Mouse (Mus musculus): ENCODE results near the gene Taok3. TPM values are rescaled to one million over a fixed set of nuclear protein-coding genes. Genes with fewer than 3 reads are reported as not detected.
A peak's percentile ranks its signal among the peaks of the same experiment; 100 is the strongest.
"Not testable (repeated sequence)": the region's sequence is repeated elsewhere in the genome, so short reads cannot be mapped to it uniquely, and the experiment has no call there.

The Taok3 gene
- total RNA-seq, 2 experiments from 2014 or later = 59.1 to 61.8 TPM

DNA sequence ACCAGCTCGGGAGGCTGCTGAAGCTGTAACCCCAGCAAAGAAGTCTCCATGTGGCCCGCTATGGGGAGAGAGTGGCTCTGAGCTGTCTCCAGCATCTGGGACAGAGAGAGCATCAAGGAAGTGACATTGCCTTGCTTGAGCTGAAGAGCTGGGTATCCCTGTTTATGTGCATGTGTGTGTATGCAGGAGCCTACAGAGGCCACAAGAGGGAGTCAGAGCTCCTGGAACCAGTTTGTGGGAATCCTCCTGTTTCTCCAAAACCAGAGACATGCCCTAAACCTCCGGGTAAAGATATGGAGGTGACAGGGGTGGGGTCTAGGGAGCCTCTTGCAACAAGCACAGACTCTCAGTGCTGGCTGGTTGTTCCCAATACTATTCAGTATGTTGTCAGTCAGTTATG lies 171.4 kb downstream of the Taok3 start:
- no peak for DNase-seq (ENCODE audit: low spot score in 2 of 2)

DNA sequence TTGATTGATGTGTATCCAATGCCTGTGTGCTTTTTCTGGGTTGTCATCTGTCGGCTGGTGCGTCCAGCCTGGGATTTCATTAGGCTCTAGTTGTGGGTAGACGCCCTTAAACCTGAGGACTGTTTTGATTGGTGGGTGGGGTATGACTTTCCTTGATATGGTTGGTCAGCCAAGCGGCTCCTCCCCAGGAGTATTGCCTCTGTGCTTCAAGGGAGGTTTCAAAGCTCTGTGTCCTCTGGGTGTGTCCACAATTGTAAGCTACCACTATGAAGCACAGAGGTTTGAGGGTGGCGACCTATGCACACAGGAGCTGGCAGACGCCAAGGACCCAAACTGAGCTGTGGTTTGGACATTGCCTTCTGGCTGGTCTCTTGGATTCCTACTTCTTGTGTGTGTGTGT lies 172.6 kb downstream of the Taok3 start:
- DNase-seq (ENCODE audit: low spot score in 2 of 2) = no peak

DNA sequence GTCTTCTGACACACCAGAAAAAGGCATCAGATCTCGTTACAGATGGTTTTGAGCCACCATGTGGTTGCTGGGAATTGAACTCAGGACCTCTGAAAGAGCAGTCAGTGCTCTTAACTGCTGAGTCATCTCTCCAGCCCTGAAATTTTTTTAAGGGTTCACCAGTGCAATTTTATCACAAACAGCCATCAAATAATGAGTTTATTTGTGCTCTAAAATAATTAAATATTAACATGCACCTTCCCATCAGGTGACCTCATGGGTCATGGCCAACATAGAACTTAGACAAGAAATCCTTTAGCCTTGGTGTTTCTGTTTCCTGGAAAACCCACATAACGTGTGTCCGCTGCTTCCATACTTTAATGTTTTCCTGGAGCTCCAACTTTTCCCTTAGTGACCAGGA lies 173.8 kb downstream of the Taok3 start:
- DNase-seq (ENCODE audit: low spot score in 2 of 2) = not testable (repeated sequence)

DNA sequence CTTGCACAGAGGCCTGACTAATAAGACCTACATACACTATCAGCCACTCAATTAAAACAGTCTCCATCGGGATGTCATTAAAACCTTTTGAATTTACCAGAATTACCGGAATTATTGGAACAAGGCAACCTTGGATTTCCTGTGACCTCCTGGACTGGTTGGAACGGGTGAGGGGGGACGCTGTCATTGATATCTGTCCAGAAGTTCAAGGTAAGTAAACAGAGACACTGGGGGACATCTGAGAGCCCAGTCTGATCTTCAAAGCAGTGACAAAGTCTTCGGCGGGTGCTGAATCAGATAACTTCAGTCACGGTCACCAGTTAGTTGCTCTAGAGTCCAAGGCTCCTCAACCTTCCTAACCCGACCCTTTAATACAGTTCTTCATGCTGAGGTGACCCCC lies 175.1 kb downstream of the Taok3 start:
- DNase-seq (ENCODE audit: low spot score in 2 of 2) = no peak

DNA sequence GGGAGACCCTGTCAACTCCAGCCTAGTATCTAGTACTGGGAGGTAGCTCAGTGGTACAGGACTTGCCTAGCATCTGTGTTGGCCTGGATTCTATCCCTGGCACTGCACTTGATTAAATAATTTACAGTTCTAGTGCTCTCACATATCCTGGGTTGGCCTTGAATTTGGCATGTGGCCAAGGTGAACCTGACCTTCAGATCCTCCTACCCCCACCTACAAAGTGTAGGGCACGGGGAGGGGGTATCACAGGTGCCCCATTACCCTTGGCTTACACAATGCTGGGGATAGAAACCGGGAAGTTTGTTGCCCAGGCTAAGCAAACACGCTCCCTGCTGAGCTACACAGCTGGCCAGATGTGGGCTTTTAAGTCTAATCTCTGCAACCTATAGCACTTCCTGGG lies 183.0 kb downstream of the Taok3 start:
- no peak for DNase-seq (ENCODE audit: low spot score in 2 of 2)

DNA sequence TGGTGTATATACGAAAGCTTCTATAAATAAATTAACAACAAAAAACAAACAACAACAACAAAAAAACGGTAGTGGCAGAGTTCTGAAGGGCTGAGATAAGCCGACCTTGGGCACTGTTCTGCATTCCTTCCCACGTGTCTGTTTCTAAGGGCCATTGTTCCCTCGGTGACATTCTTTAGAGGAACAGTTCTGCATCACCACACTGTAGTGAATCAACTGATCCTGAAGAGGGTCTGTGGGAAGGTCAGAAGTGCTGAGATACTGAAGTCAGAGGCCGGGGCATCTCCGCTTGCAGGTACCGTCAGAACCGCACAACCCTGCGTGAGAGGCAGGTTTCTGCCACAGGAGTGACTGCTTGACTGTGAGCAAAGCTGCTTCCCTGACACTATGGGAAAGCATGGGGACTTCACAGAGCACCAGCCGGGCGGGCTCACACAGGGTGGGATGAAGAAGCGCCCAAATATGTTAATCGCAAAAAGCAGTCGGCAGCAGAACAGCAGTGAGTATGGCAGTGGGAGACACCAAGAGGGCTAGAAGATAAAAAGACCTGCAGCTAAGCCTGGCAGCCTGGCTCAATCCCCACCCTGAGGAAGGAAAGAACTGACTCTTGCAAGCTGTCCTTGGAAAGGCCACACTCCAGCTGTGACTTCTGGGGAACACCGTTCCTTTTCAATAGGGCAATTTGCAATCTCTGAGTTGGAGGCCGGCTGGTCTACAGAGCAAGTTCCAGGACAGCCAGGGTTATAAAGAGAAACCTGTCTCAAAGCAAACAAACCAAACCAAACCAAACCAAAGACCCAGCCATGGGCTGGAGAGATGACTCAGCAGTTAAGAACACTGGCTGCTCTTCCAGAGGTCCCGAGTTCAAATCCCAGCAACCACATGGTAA lies 184.0 kb downstream of the Taok3 start:
- DNase-seq (ENCODE audit: low spot score in 2 of 2) = no peak

DNA sequence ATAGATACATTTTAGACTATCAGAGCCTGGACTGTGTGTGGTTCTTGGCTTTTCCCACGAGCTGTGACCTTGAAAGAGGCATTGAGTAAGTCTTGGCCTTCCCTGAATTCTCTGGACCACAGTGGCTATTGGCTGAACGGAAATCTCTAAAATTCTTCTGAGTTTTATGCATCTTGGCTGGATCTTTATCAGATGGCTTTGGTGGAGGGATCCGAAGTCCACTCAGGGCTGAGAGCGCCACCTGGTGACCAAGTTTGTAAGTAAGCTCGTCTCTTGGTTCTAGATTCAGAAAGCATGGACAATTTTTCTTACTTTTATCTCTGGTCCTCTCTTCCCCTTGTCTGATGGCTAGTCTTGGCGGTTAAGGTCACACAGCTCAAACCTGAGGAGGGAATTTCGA lies 185.0 kb downstream of the Taok3 start:
- DNase-seq (ENCODE audit: low spot score in 2 of 2) = peak; percentile 28 to 86

DNA sequence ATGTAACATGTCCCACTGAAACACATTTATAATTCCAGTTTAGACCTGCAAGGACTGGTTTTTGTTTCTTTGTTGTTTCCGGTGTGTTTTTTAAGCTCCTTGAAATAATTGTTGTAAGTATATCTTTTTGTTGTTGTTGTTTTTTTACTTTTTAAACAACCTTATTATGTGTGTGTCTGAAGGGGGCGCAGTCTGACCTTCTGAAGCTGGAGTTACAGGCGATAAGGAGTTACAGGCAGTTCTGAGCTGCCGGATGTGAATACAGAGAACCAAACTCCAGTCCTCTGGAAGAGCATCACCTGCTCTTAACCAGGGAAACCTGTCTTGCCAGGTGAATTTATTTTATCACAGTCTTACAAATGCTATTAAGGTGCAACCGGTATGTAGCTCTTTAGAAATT lies 185.8 kb downstream of the Taok3 start:
- DNase-seq (ENCODE audit: low spot score in 2 of 2) = no peak

DNA sequence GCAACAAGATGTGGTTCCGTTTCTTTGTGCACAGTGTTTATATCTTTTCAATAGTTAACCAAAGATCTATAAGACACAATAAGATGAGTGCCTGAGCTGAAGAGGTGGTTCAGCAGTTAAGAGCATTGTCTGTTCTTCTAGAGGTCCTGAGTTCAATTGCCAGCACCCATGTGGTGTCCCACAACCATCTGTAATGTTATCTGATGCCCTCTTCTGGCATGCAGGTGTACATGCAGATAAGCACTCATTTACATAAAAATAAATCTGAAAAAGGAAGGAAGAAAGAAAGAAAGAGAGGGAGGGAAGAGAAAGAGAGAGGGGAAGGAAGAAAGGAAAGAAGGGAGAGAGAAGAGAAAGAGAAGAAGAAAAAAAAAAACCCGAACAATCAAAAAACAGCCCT lies 186.9 kb downstream of the Taok3 start:
- no peak for DNase-seq (ENCODE audit: low spot score in 2 of 2)

DNA sequence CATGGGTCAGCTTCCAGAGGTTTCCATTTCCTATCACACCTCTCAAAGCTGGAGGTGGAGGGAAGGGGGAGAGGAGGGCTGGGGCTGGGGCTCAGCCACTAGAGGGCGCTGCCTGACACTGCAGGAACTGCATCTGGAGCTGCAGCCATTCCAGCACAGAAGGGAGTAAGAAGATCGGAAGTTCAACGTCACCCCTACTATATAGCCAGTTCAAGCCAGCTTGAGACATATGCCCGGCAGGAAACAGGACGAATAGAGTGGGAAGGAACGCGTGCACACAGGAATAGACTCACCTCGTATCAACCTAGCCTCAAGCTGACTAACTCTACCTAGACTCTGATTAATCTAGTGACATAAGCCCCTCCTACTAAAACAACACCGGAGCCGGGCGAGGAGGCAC lies 187.8 kb downstream of the Taok3 start:
- peak; percentile 19 to 63 for DNase-seq (ENCODE audit: low spot score in 2 of 2)

DNA sequence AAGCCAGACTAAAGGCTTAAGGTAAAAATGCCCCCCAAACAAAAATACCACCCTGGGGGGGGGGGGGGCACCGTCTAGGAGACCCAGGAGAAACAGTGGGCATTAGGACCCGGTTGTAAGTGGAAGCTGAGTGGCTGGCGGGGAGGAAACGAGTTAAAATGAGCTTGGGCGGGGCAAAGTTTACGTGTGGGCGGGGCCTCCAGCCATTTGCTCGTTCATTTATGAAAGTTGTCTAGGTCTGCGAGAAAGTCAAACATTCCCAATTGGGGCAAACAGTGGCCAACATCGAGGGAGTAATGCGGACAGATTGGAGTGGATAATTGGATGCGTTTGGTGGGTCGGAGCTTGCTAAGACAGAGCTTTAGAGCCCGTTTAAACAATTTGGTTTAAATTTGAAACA lies 193.5 kb downstream of the Taok3 start:
- DNase-seq (ENCODE audit: low spot score in 2 of 2) = peak in 1 of 2 experiments; percentile 17

DNA sequence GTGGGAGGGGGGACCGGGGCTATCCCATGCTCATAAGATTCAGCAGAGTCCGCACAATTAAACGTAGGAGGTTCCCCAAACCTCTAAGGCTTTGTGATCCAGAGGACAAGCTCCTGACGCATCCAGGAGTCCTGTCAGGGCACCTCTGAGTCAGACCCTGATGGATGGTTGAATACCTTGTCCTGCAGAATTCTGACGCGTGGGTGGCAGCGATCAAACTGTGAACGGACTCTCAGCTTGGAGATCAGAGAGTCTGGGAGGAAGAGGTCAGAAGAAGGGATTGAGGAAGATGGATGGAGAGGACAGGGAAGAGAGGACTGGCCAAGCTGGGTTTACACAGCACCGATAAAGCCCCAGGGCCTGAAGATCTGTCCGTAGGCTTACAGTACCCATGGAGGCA lies 194.0 kb downstream of the Taok3 start:
- no peak for DNase-seq (ENCODE audit: low spot score in 2 of 2)

DNA sequence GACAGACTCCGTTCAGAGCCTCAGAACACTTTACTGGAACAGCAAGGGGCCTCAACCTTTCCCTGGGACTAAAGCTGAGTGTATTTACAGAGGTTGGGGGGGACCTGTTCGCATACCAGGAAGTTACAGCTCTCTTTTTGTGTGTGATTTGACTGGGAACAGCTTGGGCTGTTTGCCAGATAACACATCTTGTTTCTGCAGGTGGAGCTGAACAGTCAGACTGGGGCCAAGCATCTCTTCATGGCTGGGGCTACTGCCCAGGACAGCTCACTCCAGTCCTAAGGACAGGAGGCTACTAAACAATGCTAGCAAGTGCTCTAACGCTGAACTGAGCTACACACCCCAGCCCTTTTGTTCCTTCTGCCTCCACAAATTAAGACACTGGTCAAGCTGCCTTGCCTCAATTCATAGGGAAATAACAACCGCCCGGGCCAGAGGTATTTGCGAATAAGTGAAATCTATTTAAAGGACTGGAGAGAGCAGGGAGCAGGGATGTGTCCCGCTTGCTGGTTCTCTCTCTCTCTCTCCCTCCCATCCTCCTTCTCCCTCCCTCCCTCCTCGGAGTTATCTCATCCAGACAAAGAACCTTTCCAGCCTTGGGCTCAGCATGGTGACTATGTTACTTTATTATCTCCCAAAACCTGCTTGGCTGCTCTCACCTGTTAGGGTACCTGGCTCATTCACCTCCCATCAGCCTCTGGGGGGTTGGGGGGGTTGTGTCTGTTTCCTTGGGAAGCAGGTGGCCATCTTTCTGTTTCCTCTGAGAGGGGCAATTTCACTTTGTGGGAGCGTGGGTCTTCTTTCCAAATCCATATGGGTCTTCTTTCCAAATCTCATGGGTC lies 194.9 kb downstream of the Taok3 start:
- DNase-seq (ENCODE audit: low spot score in 2 of 2) = no peak

DNA sequence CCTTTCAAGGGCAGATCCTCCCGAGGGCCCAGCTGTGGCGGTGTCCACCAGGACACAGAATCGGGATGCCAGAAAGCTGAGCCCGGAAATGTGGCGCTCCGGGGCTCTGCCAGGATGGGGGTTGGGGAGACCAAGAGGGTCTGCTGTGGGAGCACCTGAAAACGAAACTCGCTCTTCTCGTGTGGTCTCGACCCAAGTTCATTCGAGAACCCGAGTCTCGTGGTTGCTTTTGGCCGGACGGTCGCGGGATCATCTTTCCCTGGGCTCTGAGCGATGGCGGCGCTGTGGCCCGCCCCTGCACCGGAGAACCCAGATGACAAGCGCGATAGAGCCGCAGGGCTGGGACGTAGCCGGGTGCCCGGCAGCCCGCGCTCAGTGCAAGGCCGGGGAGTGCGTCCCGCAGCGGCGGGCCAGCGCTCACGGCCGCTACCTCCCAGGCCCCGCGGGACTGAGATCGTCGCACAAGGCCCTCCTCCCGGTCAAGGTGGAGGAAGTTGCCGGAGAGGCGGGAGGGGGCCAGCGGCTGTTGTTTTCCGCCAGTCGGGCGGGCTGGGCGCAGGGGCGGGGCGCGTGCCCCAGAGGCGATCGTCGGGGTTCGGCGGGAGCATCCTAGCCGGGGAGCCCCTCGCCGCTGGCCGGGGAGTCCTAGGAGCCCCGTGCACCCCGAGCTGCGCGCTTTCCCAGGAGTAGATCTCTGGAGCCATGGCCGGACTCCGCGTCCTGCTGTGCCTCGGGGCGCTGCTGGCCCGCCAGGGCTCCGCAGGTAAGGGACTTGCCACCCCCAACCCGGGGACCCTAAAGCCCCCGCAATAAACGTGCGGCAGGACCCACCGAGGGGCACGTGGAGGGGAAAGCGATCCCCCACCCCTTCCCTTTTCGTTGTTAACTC lies 199.1 kb downstream of the Taok3 start, which contains the start of gene Vsig10:
TSS of gene Vsig10 (plus strand) at position 343 of the 889 bp plus-strand sequence.
- DNase-seq (ENCODE audit: low spot score in 2 of 2) = peak; percentile 15 to 46

DNA sequence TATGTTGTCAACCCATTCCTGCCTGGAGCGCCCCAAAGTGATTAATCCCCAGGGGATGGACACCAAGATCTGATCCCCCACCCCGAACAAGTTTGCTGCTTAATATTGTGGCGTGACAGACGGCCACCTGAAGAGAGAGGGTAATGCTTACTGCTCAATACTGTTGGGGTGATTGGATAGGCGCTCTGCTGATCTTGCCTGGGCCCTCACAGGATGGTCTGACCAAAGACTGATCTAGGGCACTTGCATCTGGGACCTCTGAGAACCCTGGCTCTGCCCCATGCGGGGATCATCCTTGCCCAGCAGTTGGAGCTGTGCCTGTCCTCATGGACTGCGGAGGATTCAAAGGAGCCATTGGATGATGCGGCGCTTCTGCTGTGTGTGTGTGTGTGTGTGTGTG lies 203.8 kb downstream of the Taok3 start:
- no peak for DNase-seq (ENCODE audit: low spot score in 2 of 2)

Other genes with a start within 250 kb of the Taok3 start
- 100 to 1,000 TPM; 132 to 151 TPM for gene Suds3, start 4.0 kb upstream of the Taok3 start, total RNA-seq (2021)
- gene Pebp1, start 167.5 kb downstream of the Taok3 start, total RNA-seq (2021) = 100 to 1,000 TPM; 759 to 778 TPM
- gene Vsig10, start 199.0 kb downstream of the Taok3 start, total RNA-seq (2021) = 1 to 10 TPM; 1.8 to 2.0 TPM
- gene Wsb2, start 237.2 kb downstream of the Taok3 start, total RNA-seq (2021) = 100 to 1,000 TPM; 270 to 283 TPM

Data from layer of hippocampus, adult 18-20 months (tissue).